Mouse (Mus musculus) kidney, adult 2 months (tissue): ENCODE results near the gene Stambp.

Source experiments
- CTCF ChIP-seq: fragments of 200-500 bp; conservative IDR thresholded peaks from 2 replicates; pipeline ENCODE4 v1.5.1; 2011; ENCODE audit warnings: low read depth, mild to moderate bottlenecking, control low read depth, low read length, moderate library complexity, mixed read lengths; ENCODE audit not compliant: insufficient read depth, insufficient read length
- POLR2A ChIP-seq: fragments of 200-500 bp; IDR thresholded peaks from one replicate; pipeline ENCODE4 v1.6.1; 2011; ENCODE audit warnings: low read depth, low read length, control low read depth

DNA sequence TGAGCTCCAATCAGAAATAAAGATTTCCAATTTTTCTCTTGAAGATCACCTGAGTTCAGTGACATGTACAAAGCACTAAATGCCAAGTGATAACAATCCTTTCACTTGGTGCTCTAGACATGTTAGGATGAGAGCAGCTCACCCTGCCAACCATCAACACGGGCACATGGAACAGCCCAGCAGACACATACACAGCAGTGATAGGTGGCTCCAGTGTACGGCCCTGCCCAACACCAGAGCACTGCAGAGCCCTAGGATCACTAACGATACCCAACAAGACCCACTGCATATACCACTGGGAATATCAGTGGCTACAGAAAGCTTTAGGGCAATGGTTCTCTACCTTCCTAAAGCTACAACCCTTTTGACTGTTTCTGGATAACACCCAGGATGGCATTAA is 17.8 kb upstream of the Stambp start:
- TF ChIP-seq CTCF (no peak), POLR2A (no peak)
